Mouse (Mus musculus): ENCODE measurements around the gene Nek1.

Nek1 gene

GRCm38 (mm10) chr8:60992561-60992909 lies 460 bp upstream of the Nek1 start:
- DNase-seq = no peak

- no peak for DNase-seq
Observed at GRCm38 (mm10) chr8:60993639-60993986, 618 bp downstream of the Nek1 start.

GRCm38 (mm10) chr8:60996468-60996867 lies 3.5 kb downstream of the Nek1 start:
- DNase-seq = no peak

GRCm38 (mm10) chr8:61041951-61042350 lies 49.0 kb downstream of the Nek1 start:
- peak; percentile 59 for DNase-seq

- DNase-seq = no peak
Observed at GRCm38 (mm10) chr8:61043874-61044273, 50.9 kb downstream of the Nek1 start.

- DNase-seq = no peak
Observed at GRCm38 (mm10) chr8:61046816-61047215, 53.8 kb downstream of the Nek1 start.

- DNase-seq = no peak
Observed at GRCm38 (mm10) chr8:61053017-61053416, 60.0 kb downstream of the Nek1 start.

GRCm38 (mm10) chr8:61054313-61054712 lies 61.3 kb downstream of the Nek1 start:
- DNase-seq = no peak

GRCm38 (mm10) chr8:61056997-61057396 lies 64.0 kb downstream of the Nek1 start:
- no peak for DNase-seq

GRCm38 (mm10) chr8:61059143-61059542 lies 66.1 kb downstream of the Nek1 start:
- no peak for DNase-seq

- no peak for DNase-seq
Observed at GRCm38 (mm10) chr8:61060412-61060811, 67.4 kb downstream of the Nek1 start.

GRCm38 (mm10) chr8:61075059-61075458 lies 82.1 kb downstream of the Nek1 start:
- DNase-seq = no peak

GRCm38 (mm10) chr8:61110496-61110895 lies 117.5 kb downstream of the Nek1 start:
- DNase-seq = no peak

- DNase-seq = no peak
Observed at GRCm38 (mm10) chr8:61111940-61112339, 118.9 kb downstream of the Nek1 start.

- no peak for DNase-seq
Observed at GRCm38 (mm10) chr8:61121631-61122030, 128.6 kb downstream of the Nek1 start.

GRCm38 (mm10) chr8:61127299-61127861 lies 134.4 kb downstream of the Nek1 start:
- DNase-seq = no peak

GRCm38 (mm10) chr8:61132561-61133134 lies 139.7 kb downstream of the Nek1 start:
- DNase-seq = no peak

GRCm38 (mm10) chr8:61141869-61142268 lies 148.9 kb downstream of the Nek1 start:
- no peak for DNase-seq

- DNase-seq = no peak
Observed at GRCm38 (mm10) chr8:61142302-61142701, 149.3 kb downstream of the Nek1 start.

GRCm38 (mm10) chr8:61142845-61143244 lies 149.8 kb downstream of the Nek1 start:
- DNase-seq = no peak

- no peak for DNase-seq
Observed at GRCm38 (mm10) chr8:61148728-61149127, 155.7 kb downstream of the Nek1 start.

GRCm38 (mm10) chr8:61150596-61150995 lies 157.6 kb downstream of the Nek1 start:
- DNase-seq = no peak

GRCm38 (mm10) chr8:61156406-61156805 lies 163.4 kb downstream of the Nek1 start:
- DNase-seq = no peak

GRCm38 (mm10) chr8:61158540-61158939 lies 165.5 kb downstream of the Nek1 start:
- no peak for DNase-seq

GRCm38 (mm10) chr8:61161461-61162185 lies 168.6 kb downstream of the Nek1 start:
- no peak for DNase-seq

Data from kidney, adult 18-20 months (tissue).